Comparison of ENCODE assay signal across 13 mouse cellular contexts in the genomic region with DNA sequence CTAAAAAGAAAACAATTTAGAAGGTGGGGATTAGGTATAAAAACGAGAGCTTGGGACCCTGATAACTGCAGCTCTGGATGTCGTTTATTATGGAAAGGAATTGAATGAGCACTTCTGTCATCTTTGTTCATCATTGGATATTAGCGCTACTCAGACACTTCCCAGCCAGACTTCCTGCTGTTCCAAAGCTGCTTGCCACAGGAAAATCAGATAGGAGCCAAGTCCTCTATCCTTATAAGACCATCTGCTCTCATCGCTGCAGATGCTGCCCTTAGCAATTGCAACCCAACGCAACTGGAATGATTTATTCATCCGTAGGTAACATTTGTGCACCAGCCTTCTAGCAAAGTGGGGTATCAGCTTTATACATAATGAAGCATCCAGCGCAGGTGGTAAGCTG. TPM values are rescaled to one million over a fixed set of nuclear protein-coding genes. Genes with fewer than 3 reads are reported as not detected.
DNase-seq lines count a peak whose midpoint lies in the region; ATAC-seq and TF ChIP-seq lines count a peak whose summit lies in the region.
"Had no signal": no experiment of that assay in that cellular context is flagged by ENCODE, and none has a peak within 500 bp of the region (broad histone marks: within the 10 kb centered on the region; RNA-seq: fewer than 3 reads in every experiment).

No protein-coding gene starts in this region.

- H3K4me1 ChIP-seq in midbrain, postnatal 0 days (ENCODE audit: insufficient read depth, low read length), result no peaks in the 10 kb centered on the region
- H3K4me1 ChIP-seq in midbrain, embryonic 16.5 days (ENCODE audit: control insufficient read depth, insufficient read depth, low read length), result no peaks in the 10 kb centered on the region
- no peaks in the 10 kb centered on the region for H3K4me1 ChIP-seq in hindbrain, embryonic 16.5 days (ENCODE audit: control insufficient read depth, insufficient read depth, low read depth, low read length)
- H3K4me1 ChIP-seq: limb, embryonic 12.5 days; midbrain, embryonic 15.5 days had no signal

- TF ChIP-seq CTCF in midbrain, postnatal 0 days (IDR thresholded peaks at IDR 0.05), result no peak

- H3K27me3 ChIP-seq in midbrain, postnatal 0 days (ENCODE audit: insufficient read depth, low read length), result no peaks in the 10 kb centered on the region
- H3K27me3 ChIP-seq in midbrain, embryonic 16.5 days (ENCODE audit: control insufficient read depth, insufficient read depth, low read depth, low read length), result no peaks in the 10 kb centered on the region
- no peaks in the 10 kb centered on the region for H3K27me3 ChIP-seq in hindbrain, embryonic 16.5 days (replicated peaks; ENCODE audit: control insufficient read depth, insufficient read depth, low read length)
- H3K27me3 ChIP-seq: limb, embryonic 12.5 days; midbrain, embryonic 15.5 days had no signal

- H3K36me3 ChIP-seq in midbrain, postnatal 0 days (ENCODE audit: insufficient read depth, low read length), result no peaks in the 10 kb centered on the region
- no peaks in the 10 kb centered on the region for H3K36me3 ChIP-seq in midbrain, embryonic 16.5 days (ENCODE audit: control insufficient read depth, insufficient read depth, low read length)
- H3K36me3 ChIP-seq in hindbrain, embryonic 16.5 days (ENCODE audit: control insufficient read depth, insufficient read depth, low read length), result no peaks in the 10 kb centered on the region

- WGBS in midbrain, postnatal 0 days, result 76% methylated on average over 7 of the region's 7 CpGs
- 76% methylated on average over 7 of the region's 7 CpGs for WGBS in midbrain, embryonic 16.5 days
- WGBS in hindbrain, embryonic 16.5 days, result 72% methylated on average over 7 of the region's 7 CpGs

- peak; percentile 72 for DNase-seq in midbrain, postnatal 0 days (ENCODE audit: low spot score)
- peak; percentile 84 for DNase-seq in cerebellum, adult 9-10 months
- peak; percentile 19 for DNase-seq in telencephalon, adult 2 months (ENCODE audit: low read depth, low spot score)
- DNase-seq in kidney, postnatal 10 days, result no peak
- no peak for DNase-seq in testis, postnatal 14 days (ENCODE audit: low spot score)
- DNase-seq: gastrocnemius, postnatal 14 days; kidney, postnatal 36 days; lung, postnatal 4 days; thymus, postnatal 4 days had no signal

- no peak overlapping the region for H3K4me2 ChIP-seq in midbrain, postnatal 0 days (ENCODE audit: low read depth, low read length, poor library complexity, severe bottlenecking)
- H3K4me2 ChIP-seq in midbrain, embryonic 16.5 days (ENCODE audit: low read length), result no peak overlapping the region
- no peak overlapping the region for H3K4me2 ChIP-seq in hindbrain, embryonic 16.5 days (ENCODE audit: low read length)
- H3K4me2 ChIP-seq: limb, embryonic 12.5 days; midbrain, embryonic 15.5 days had no signal

- no peak overlapping the region for H3K9ac ChIP-seq in midbrain, postnatal 0 days (replicated peaks; ENCODE audit: low read length, poor library complexity, severe bottlenecking)
- H3K9ac ChIP-seq in midbrain, embryonic 16.5 days (ENCODE audit: low read depth, low read length), result no peak overlapping the region
- no peak overlapping the region for H3K9ac ChIP-seq in hindbrain, embryonic 16.5 days (ENCODE audit: low read depth, low read length)
- H3K9ac ChIP-seq: limb, embryonic 12.5 days; midbrain, embryonic 15.5 days had no signal

- H3K4me3 ChIP-seq in midbrain, postnatal 0 days (ENCODE audit: low read depth, low read length), result no peak overlapping the region
- no peak overlapping the region for H3K4me3 ChIP-seq in midbrain, embryonic 16.5 days (ENCODE audit: low read depth, low read length)
- H3K4me3 ChIP-seq in hindbrain, embryonic 16.5 days (ENCODE audit: low read length), result no peak overlapping the region
- H3K4me3 ChIP-seq: limb, embryonic 12.5 days; midbrain, embryonic 15.5 days had no signal

- no peak overlapping the region for H3K27ac ChIP-seq in midbrain, postnatal 0 days (ENCODE audit: low read depth, low read length)
- no peak overlapping the region for H3K27ac ChIP-seq in midbrain, embryonic 16.5 days (ENCODE audit: low read length)
- 0 out of 2 replicates have a peak overlapping the region, but pooled peaks have one; percentile 42 for H3K27ac ChIP-seq in hindbrain, embryonic 16.5 days (ENCODE audit: low read depth, low read length)
- H3K27ac ChIP-seq: limb, embryonic 12.5 days; midbrain, embryonic 15.5 days had no signal

- ATAC-seq in midbrain, postnatal 0 days (ENCODE audit: low FRiP score), result no peak
- no peak for ATAC-seq in midbrain, embryonic 16.5 days
- ATAC-seq in hindbrain, embryonic 16.5 days, result 0 out of 2 replicates have a peak, but pooled peaks have one; percentile 24
- ATAC-seq: midbrain, embryonic 15.5 days had no signal

- peaks cover 3% of the 10 kb centered on the region; the same call in 1 of the 2 replicates for H3K9me3 ChIP-seq in midbrain, postnatal 0 days (ENCODE audit: low read length)
- no peaks in the 10 kb centered on the region for H3K9me3 ChIP-seq in midbrain, embryonic 16.5 days (replicated peaks; ENCODE audit: control insufficient read depth, low read length, poor library complexity, severe bottlenecking)
- no peaks in the 10 kb centered on the region; the same call in 1 of the 2 replicates for H3K9me3 ChIP-seq in hindbrain, embryonic 16.5 days (ENCODE audit: control insufficient read depth, low read length)
- H3K9me3 ChIP-seq: midbrain, embryonic 15.5 days had no signal

RNA-seq across cellular contexts. Expression of gene Fam168a, which starts 52.3 kb away (rescaled TPM):
- total RNA-seq in midbrain, postnatal 0 days (2014; rRNA removed), result 150 and 163 TPM in 2 replicates
- 105 and 106 TPM in 2 replicates for polyA plus RNA-seq in midbrain, postnatal 0 days (2015; fragmentation: Nextera tagmentation; extraction: Ambion mirVana)
- 100 and 104 TPM in 2 replicates for polyA plus RNA-seq in midbrain, embryonic 16.5 days (2015; fragmentation: Nextera tagmentation; extraction: Ambion mirVana)
- polyA plus RNA-seq in hindbrain, embryonic 16.5 days (2015; fragmentation: Nextera tagmentation; extraction: Ambion mirVana), result 102 and 103 TPM in 2 replicates

Comparison
In these comparisons a context has a peak if more than half of its experiments do, and no peak if none do; other contexts are left out.
1. DNase-seq: peak in midbrain, postnatal 0 days (single experiment), cerebellum, adult 9-10 months (single experiment) and telencephalon, adult 2 months (single experiment); none in kidney, postnatal 10 days (single experiment) and testis, postnatal 14 days (single experiment).